Mouse (Mus musculus) Muller cell, postnatal 12 days (primary cell): ENCODE measurements around the gene Il33.

Experiments
- DNase-seq: peaks from one replicate; pipeline ENCODE4 v3.0.0-alpha.2; 2015; ENCODE audit errors: inconsistent ontology term

Il33 gene

GRCm38 (mm10) chr19:29986464-29987091, 61.7 kb downstream of the Il33 start:
- no peak for DNase-seq

- DNase-seq, result no peak
These were observed 75.8 kb downstream of the Il33 start for GRCm38 (mm10) chr19:30000406-30001365.

GRCm38 (mm10) chr19:30001550-30001949, 76.6 kb downstream of the Il33 start:
- DNase-seq, result no peak

- DNase-seq, result no peak
These were observed 78.7 kb downstream of the Il33 start, which contains the start of gene Trpd52l3 for GRCm38 (mm10) chr19:30003621-30004020. Trpd52l3 (plus strand) TSS chr19:30003790.

- no peak for DNase-seq
These were observed 81.5 kb downstream of the Il33 start for GRCm38 (mm10) chr19:30006371-30006770.
